Mouse (Mus musculus) limb, embryonic 14.5 days (tissue): ENCODE data around the gene Grwd1. TPM values are rescaled to one million over a fixed set of nuclear protein-coding genes. Genes with fewer than 3 reads are reported as not detected.

Experiments
- ATAC-seq: fragments of 200-750 bp; cut with Nextera tagmentation; 2 replicates; pipeline ENCODE4 v1.8.0; 2017; ENCODE audit warnings: low read depth, moderate number of reproducible peaks, moderate TSS enrichment; ENCODE audit not compliant: low FRiP score
- DNase-seq: peaks from one replicate; pipeline ENCODE4 v3.0.0-alpha.2; 2015; ENCODE audit warnings: low spot score
- H3K27ac ChIP-seq: fragments of 300-500 bp; sonication (generic); replicated peaks from 2 replicates; pipeline ENCODE4 v1.5.1; 2014; ENCODE audit warnings: low read depth, mild to moderate bottlenecking, low read length, moderate library complexity, mixed read lengths
- H3K27me3 ChIP-seq: fragments of 300-500 bp; sonication (generic); 2 replicates; pipeline ENCODE4 v1.6.1; 2014; ENCODE audit warnings: low read length, mixed read lengths; ENCODE audit not compliant: control insufficient read depth, insufficient read depth
- H3K36me3 ChIP-seq: fragments of 300-500 bp; sonication (generic); 2 replicates; pipeline ENCODE4 v1.6.1; 2014; ENCODE audit warnings: mild to moderate bottlenecking, low read length, moderate library complexity, mixed read lengths; ENCODE audit not compliant: control insufficient read depth, insufficient read depth
- H3K4me1 ChIP-seq: fragments of 300-500 bp; sonication (generic); 2 replicates; pipeline ENCODE4 v1.6.1; 2014; ENCODE audit warnings: antibody characterized with exemption, low read length, mixed read lengths; ENCODE audit not compliant: control insufficient read depth, insufficient read depth
- H3K4me2 ChIP-seq: fragments of 300-500 bp; sonication (generic); replicated peaks from 2 replicates; pipeline ENCODE4 v1.6.1; 2014; ENCODE audit warnings: low read depth, mild to moderate bottlenecking, low read length, moderate library complexity; ENCODE audit not compliant: severe bottlenecking
- H3K4me3 ChIP-seq: fragments of 300-500 bp; sonication (generic); replicated peaks from 2 replicates; pipeline ENCODE4 v1.5.1; 2014; ENCODE audit warnings: low read length
- H3K9ac ChIP-seq: fragments of 300-500 bp; sonication (generic); 2 replicates; pipeline ENCODE4 v1.6.1; 2014; ENCODE audit warnings: mild to moderate bottlenecking, low read depth, low read length, moderate library complexity; ENCODE audit not compliant: severe bottlenecking
- H3K9me3 ChIP-seq: fragments of 300-500 bp; sonication (generic); 2 replicates; pipeline ENCODE4 v1.6.1; 2016; ENCODE audit warnings: low read length; ENCODE audit not compliant: control insufficient read depth
- POLR2A ChIP-seq: fragments of 200-500 bp; IDR thresholded peaks from 2 replicates; pipeline ENCODE4 v1.8.0; 2012; ENCODE audit warnings: inconsistent platforms, mild to moderate bottlenecking, moderate library complexity, borderline replicate concordance; ENCODE audit not compliant: insufficient read depth, insufficient read length; ENCODE audit errors: extremely low read depth
- WGBS: fragments of 180-500 bp; shearing (Covaris S2); extraction: QIAGEN DNeasy Blood & Tissue Kit; methylation state at CpG from one replicate; pipeline ENCODE4 v1.1.7; 2014; 5-methylcytosine and 5-hydroxymethylcytosine counted together
- polyA plus RNA-seq, 2 experiments: library from polyadenylated mRNA; depleted of rRNA in 1 of 2; stranded (reverse) in 1 of 2; unstranded in 1 of 2; fragments of >200 nt; fragmentation: Nextera tagmentation in 1 of 2; extraction: Ambion mirVana in 1 of 2; gene quantifications; 2 replicates each; pipeline versions ENCODE4 v1.2.1 to v1.2.3; 2012 to 2014

Grwd1 gene
- polyA plus RNA-seq, 2 experiments: 33.7 to 62.4 TPM

GRCm38 (mm10) chr7:45779081-45779641, 51.6 kb downstream of the Grwd1 start:
- Histone ChIP-seq H3K9ac (no peak overlapping the region), H3K4me1 (peaks cover 4% of the 10 kb centered on the region), H3K4me2 (0 out of 2 replicates have a peak overlapping the region, but pooled peaks have one; percentile 5), H3K9me3 (no peaks in the 10 kb centered on the region), H3K27me3 (no peaks in the 10 kb centered on the region), H3K27ac (no peak overlapping the region), H3K36me3 (no peaks in the 10 kb centered on the region), H3K4me3 (no peak overlapping the region)
- ATAC-seq: no peak
- 33% methylated on average over 22 of the region's 22 CpGs for WGBS
- no peak for TF ChIP-seq POLR2A
- no peak for DNase-seq

GRCm38 (mm10) chr7:45775237-45775636, 55.5 kb downstream of the Grwd1 start:
- ATAC-seq (no peak), DNase-seq (no peak)
- Histone ChIP-seq H3K9ac (no peak overlapping the region), H3K9me3 (no peaks in the 10 kb centered on the region), H3K4me2 (no peak overlapping the region), H3K4me3 (no peak overlapping the region), H3K27me3 (no peaks in the 10 kb centered on the region), H3K4me1 (no peaks in the 10 kb centered on the region; the same call in 1 of the 2 replicates), H3K27ac (no peak overlapping the region), H3K36me3 (no peaks in the 10 kb centered on the region)
- WGBS: 75% methylated on average over 7 of the region's 7 CpGs
- no peak for TF ChIP-seq POLR2A

Other genes starting within 250 kb of the Grwd1 start
- 0.58 and 0.73 TPM in 2 replicates for gene Fgf21, start 215.5 kb downstream of the Grwd1 start, polyA plus RNA-seq (2012; rRNA removed)
- gene Fgf21, start 215.5 kb downstream of the Grwd1 start, polyA plus RNA-seq (2014; fragmentation: Nextera tagmentation; extraction: Ambion mirVana): 0.43 and 0.66 TPM in 2 replicates
- gene Fut1, start 213.7 kb downstream of the Grwd1 start, polyA plus RNA-seq (2012; rRNA removed): 1.0 and 1.9 TPM in 2 replicates
- gene Fut1, start 213.7 kb downstream of the Grwd1 start, polyA plus RNA-seq (2014; fragmentation: Nextera tagmentation; extraction: Ambion mirVana): 1.2 and 1.8 TPM in 2 replicates
- gene Izumo1, start 209.1 kb downstream of the Grwd1 start, polyA plus RNA-seq (2012; rRNA removed): 0.33 and 0.43 TPM in 2 replicates
- gene Izumo1, start 209.1 kb downstream of the Grwd1 start, polyA plus RNA-seq (2014; fragmentation: Nextera tagmentation; extraction: Ambion mirVana): 0.39 TPM in 1 of 2 replicates, not detected in the other
- gene Rasip1, start 203.5 kb downstream of the Grwd1 start, polyA plus RNA-seq (2012; rRNA removed): 14.1 and 16.7 TPM in 2 replicates
- gene Rasip1, start 203.5 kb downstream of the Grwd1 start, polyA plus RNA-seq (2014; fragmentation: Nextera tagmentation; extraction: Ambion mirVana): 11.0 and 11.8 TPM in 2 replicates
- gene Mamstr, start 191.0 kb downstream of the Grwd1 start, polyA plus RNA-seq (2012; rRNA removed): 34.6 and 43.9 TPM in 2 replicates
- gene Mamstr, start 191.0 kb downstream of the Grwd1 start, polyA plus RNA-seq (2014; fragmentation: Nextera tagmentation; extraction: Ambion mirVana): 15.7 and 19.8 TPM in 2 replicates
- 1.1 and 1.4 TPM in 2 replicates for gene Fut2, start 164.6 kb downstream of the Grwd1 start, polyA plus RNA-seq (2012; rRNA removed)
- gene Fut2, start 164.6 kb downstream of the Grwd1 start, polyA plus RNA-seq (2014; fragmentation: Nextera tagmentation; extraction: Ambion mirVana): 2.2 and 2.9 TPM in 2 replicates
- 1.3 and 2.1 TPM in 2 replicates for gene Ntn5, start 146.9 kb downstream of the Grwd1 start, polyA plus RNA-seq (2012; rRNA removed)
- 0.59 and 0.86 TPM in 2 replicates for gene Ntn5, start 146.9 kb downstream of the Grwd1 start, polyA plus RNA-seq (2014; fragmentation: Nextera tagmentation; extraction: Ambion mirVana)
- gene Sec1, start 136.5 kb downstream of the Grwd1 start, polyA plus RNA-seq (2012; rRNA removed): 1.7 and 2.8 TPM in 2 replicates
- 0.46 and 0.92 TPM in 2 replicates for gene Sec1, start 136.5 kb downstream of the Grwd1 start, polyA plus RNA-seq (2014; fragmentation: Nextera tagmentation; extraction: Ambion mirVana)
- gene Car11, start 131.1 kb downstream of the Grwd1 start, polyA plus RNA-seq (2012; rRNA removed): 34.1 and 46.4 TPM in 2 replicates
- 9.5 and 10.6 TPM in 2 replicates for gene Car11, start 131.1 kb downstream of the Grwd1 start, polyA plus RNA-seq (2014; fragmentation: Nextera tagmentation; extraction: Ambion mirVana)
- gene Dbp, start 125.9 kb downstream of the Grwd1 start, polyA plus RNA-seq (2012; rRNA removed): 15.1 and 16.8 TPM in 2 replicates
- 7.0 and 8.9 TPM in 2 replicates for gene Dbp, start 125.9 kb downstream of the Grwd1 start, polyA plus RNA-seq (2014; fragmentation: Nextera tagmentation; extraction: Ambion mirVana)
- 1,056 and 1,196 TPM in 2 replicates for gene Rpl18, start 115.5 kb downstream of the Grwd1 start, polyA plus RNA-seq (2012; rRNA removed)
- 1,210 and 1,246 TPM in 2 replicates for gene Rpl18, start 115.5 kb downstream of the Grwd1 start, polyA plus RNA-seq (2014; fragmentation: Nextera tagmentation; extraction: Ambion mirVana)
- 36.9 and 48.5 TPM in 2 replicates for gene Sphk2, start 112.9 kb downstream of the Grwd1 start, polyA plus RNA-seq (2012; rRNA removed)
- 27.5 and 29.2 TPM in 2 replicates for gene Sphk2, start 112.9 kb downstream of the Grwd1 start, polyA plus RNA-seq (2014; fragmentation: Nextera tagmentation; extraction: Ambion mirVana)
- 0.92 and 0.95 TPM in 2 replicates for gene Fam83e, start 109.7 kb downstream of the Grwd1 start, polyA plus RNA-seq (2012; rRNA removed)
- gene Fam83e, start 109.7 kb downstream of the Grwd1 start, polyA plus RNA-seq (2014; fragmentation: Nextera tagmentation; extraction: Ambion mirVana): 0.30 and 0.48 TPM in 2 replicates
- not detected in 2 replicates for gene Spaca4, start 105.1 kb downstream of the Grwd1 start, polyA plus RNA-seq (2012; rRNA removed)
- gene Spaca4, start 105.1 kb downstream of the Grwd1 start, polyA plus RNA-seq (2014; fragmentation: Nextera tagmentation; extraction: Ambion mirVana): not detected in 2 replicates
- 46.2 and 70.5 TPM in 2 replicates for gene Lmtk3, start 47.2 kb downstream of the Grwd1 start, polyA plus RNA-seq (2012; rRNA removed)
- 1.8 and 2.8 TPM in 2 replicates for gene Lmtk3, start 47.2 kb downstream of the Grwd1 start, polyA plus RNA-seq (2014; fragmentation: Nextera tagmentation; extraction: Ambion mirVana)
- gene Sult2b1, start 46.3 kb downstream of the Grwd1 start, polyA plus RNA-seq (2012; rRNA removed): 5.3 and 8.9 TPM in 2 replicates
- 19.0 and 31.7 TPM in 2 replicates for gene Sult2b1, start 46.3 kb downstream of the Grwd1 start, polyA plus RNA-seq (2014; fragmentation: Nextera tagmentation; extraction: Ambion mirVana)
- 100 and 105 TPM in 2 replicates for gene Cyth2, start 16.4 kb downstream of the Grwd1 start, polyA plus RNA-seq (2012; rRNA removed)
- gene Cyth2, start 16.4 kb downstream of the Grwd1 start, polyA plus RNA-seq (2014; fragmentation: Nextera tagmentation; extraction: Ambion mirVana): 91.7 and 113 TPM in 2 replicates
- gene Kcnj14, start 6.2 kb downstream of the Grwd1 start, polyA plus RNA-seq (2012; rRNA removed): 1.7 and 3.5 TPM in 2 replicates
- 1.1 and 1.4 TPM in 2 replicates for gene Kcnj14, start 6.2 kb downstream of the Grwd1 start, polyA plus RNA-seq (2014; fragmentation: Nextera tagmentation; extraction: Ambion mirVana)
- 374 and 521 TPM in 2 replicates for gene Kdelr1, start 41.8 kb upstream of the Grwd1 start, polyA plus RNA-seq (2012; rRNA removed)
- gene Kdelr1, start 41.8 kb upstream of the Grwd1 start, polyA plus RNA-seq (2014; fragmentation: Nextera tagmentation; extraction: Ambion mirVana): 140 and 163 TPM in 2 replicates
- gene Grin2d, start 47.4 kb upstream of the Grwd1 start, polyA plus RNA-seq (2012; rRNA removed): 4.9 and 7.4 TPM in 2 replicates
- gene Grin2d, start 47.4 kb upstream of the Grwd1 start, polyA plus RNA-seq (2014; fragmentation: Nextera tagmentation; extraction: Ambion mirVana): 0.59 and 0.61 TPM in 2 replicates
- gene Syngr4, start 65.8 kb upstream of the Grwd1 start, polyA plus RNA-seq (2012; rRNA removed): 0.49 and 0.83 TPM in 2 replicates
- 0.53 and 0.99 TPM in 2 replicates for gene Syngr4, start 65.8 kb upstream of the Grwd1 start, polyA plus RNA-seq (2014; fragmentation: Nextera tagmentation; extraction: Ambion mirVana)
- 17.1 and 22.7 TPM in 2 replicates for gene Tmem143, start 66.0 kb upstream of the Grwd1 start, polyA plus RNA-seq (2012; rRNA removed)
- 3.5 and 4.7 TPM in 2 replicates for gene Tmem143, start 66.0 kb upstream of the Grwd1 start, polyA plus RNA-seq (2014; fragmentation: Nextera tagmentation; extraction: Ambion mirVana)
- 201 and 274 TPM in 2 replicates for gene Emp3, start 90.5 kb upstream of the Grwd1 start, polyA plus RNA-seq (2012; rRNA removed)
- gene Emp3, start 90.5 kb upstream of the Grwd1 start, polyA plus RNA-seq (2014; fragmentation: Nextera tagmentation; extraction: Ambion mirVana): 318 and 324 TPM in 2 replicates
- gene Ccdc114, start 93.1 kb upstream of the Grwd1 start, polyA plus RNA-seq (2012; rRNA removed): 7.1 and 7.9 TPM in 2 replicates
- gene Ccdc114, start 93.1 kb upstream of the Grwd1 start, polyA plus RNA-seq (2014; fragmentation: Nextera tagmentation; extraction: Ambion mirVana): 2.5 and 3.1 TPM in 2 replicates
- gene Abcc6, start 199.4 kb upstream of the Grwd1 start, polyA plus RNA-seq (2012; rRNA removed): 1.2 and 2.2 TPM in 2 replicates
- 0.18 and 0.30 TPM in 2 replicates for gene Abcc6, start 199.4 kb upstream of the Grwd1 start, polyA plus RNA-seq (2014; fragmentation: Nextera tagmentation; extraction: Ambion mirVana)
- 38.8 and 39.5 TPM in 2 replicates for gene Nomo1, start 202.8 kb upstream of the Grwd1 start, polyA plus RNA-seq (2012; rRNA removed)
- 21.2 and 22.1 TPM in 2 replicates for gene Nomo1, start 202.8 kb upstream of the Grwd1 start, polyA plus RNA-seq (2014; fragmentation: Nextera tagmentation; extraction: Ambion mirVana)